Mouse (Mus musculus): ENCODE measurements around the gene Sypl2.

DNA sequence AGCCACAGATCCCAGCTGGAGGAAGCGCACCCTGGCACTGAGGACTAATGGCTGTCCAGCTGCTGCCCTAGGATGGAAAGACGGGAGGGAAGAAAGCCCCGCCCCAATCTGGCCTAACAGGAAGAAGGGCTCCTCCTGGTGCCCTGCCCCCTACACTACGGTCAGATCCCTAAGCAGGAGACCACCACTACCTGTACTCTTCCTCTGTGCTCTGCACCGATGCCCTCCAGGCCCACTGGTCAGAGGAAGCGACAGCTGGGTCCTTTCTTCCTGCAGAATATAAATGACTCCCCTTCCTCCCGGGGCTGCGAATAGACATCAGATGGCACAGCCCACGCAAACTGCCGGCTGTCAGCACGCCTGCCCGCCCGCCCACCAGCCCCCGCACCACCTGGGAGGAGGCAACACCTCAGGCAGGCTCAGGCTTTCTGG, 29.4 kb downstream of the Sypl2 start:
- TF ChIP-seq FLI1 (IDR thresholded peaks at IDR 0.05; ENCODE audit: low read length) (no peak), GATA1 (IDR thresholded peaks at IDR 0.05; ENCODE audit: borderline replicate concordance, low read length) (no peak)
